Mouse (Mus musculus) midbrain, embryonic 15.5 days (tissue): ENCODE data around the gene Ranbp3l. TPM values are rescaled to one million over a fixed set of nuclear protein-coding genes. Genes with fewer than 3 reads are reported as not detected.

Experiments
- ATAC-seq: fragments of 200-750 bp; cut with Nextera tagmentation; replicated peaks from 2 replicates; pipeline ENCODE4 v1.8.0; 2017; ENCODE audit warnings: moderate TSS enrichment
- H3K27ac ChIP-seq: fragments of 300-500 bp; sonication (generic); 2 replicates; pipeline ENCODE4 v1.5.1; 2015; ENCODE audit warnings: mild to moderate bottlenecking, inconsistent platforms
- H3K27me3 ChIP-seq: fragments of 300-500 bp; sonication (generic); replicated peaks from 2 replicates; pipeline ENCODE4 v1.6.1; 2015; ENCODE audit warnings: inconsistent platforms
- H3K36me3 ChIP-seq: fragments of 300-500 bp; sonication (generic); replicated peaks from 2 replicates; pipeline ENCODE4 v1.6.1; 2015; ENCODE audit warnings: inconsistent platforms
- H3K4me1 ChIP-seq: fragments of 300-500 bp; sonication (generic); 2 replicates; pipeline ENCODE4 v1.6.1; 2015; ENCODE audit warnings: inconsistent platforms
- H3K4me2 ChIP-seq: fragments of 300-500 bp; sonication (generic); 2 replicates; pipeline ENCODE4 v1.6.1; 2015; ENCODE audit warnings: inconsistent platforms, mild to moderate bottlenecking, moderate library complexity
- H3K4me3 ChIP-seq: fragments of 300-500 bp; sonication (generic); 2 replicates; pipeline ENCODE4 v1.5.1; 2015; ENCODE audit warnings: mild to moderate bottlenecking, inconsistent platforms
- H3K9ac ChIP-seq: fragments of 300-500 bp; sonication (generic); 2 replicates; pipeline ENCODE4 v1.6.1; 2015; ENCODE audit warnings: mild to moderate bottlenecking, inconsistent platforms
- H3K9me3 ChIP-seq: fragments of 300-500 bp; sonication (generic); 2 replicates; pipeline ENCODE4 v1.6.1; 2016; ENCODE audit warnings: inconsistent platforms
- WGBS: fragments of 180-500 bp; shearing (Covaris S2); methylation state at CpG from one replicate; pipeline ENCODE4 v1.1.7; 2015; ENCODE audit warnings: mixed read lengths; 5-methylcytosine and 5-hydroxymethylcytosine counted together
- polyA plus RNA-seq: library from polyadenylated mRNA; unstranded; fragments of >200 nt; fragmentation: Nextera tagmentation; extraction: Ambion mirVana; gene quantifications from 2 replicates; pipeline ENCODE4 v1.2.1, GENCODE M21; 2015

Gene Ranbp3l
- polyA plus RNA-seq, 1 experiment from 2014 or later: 13.1 TPM

DNA sequence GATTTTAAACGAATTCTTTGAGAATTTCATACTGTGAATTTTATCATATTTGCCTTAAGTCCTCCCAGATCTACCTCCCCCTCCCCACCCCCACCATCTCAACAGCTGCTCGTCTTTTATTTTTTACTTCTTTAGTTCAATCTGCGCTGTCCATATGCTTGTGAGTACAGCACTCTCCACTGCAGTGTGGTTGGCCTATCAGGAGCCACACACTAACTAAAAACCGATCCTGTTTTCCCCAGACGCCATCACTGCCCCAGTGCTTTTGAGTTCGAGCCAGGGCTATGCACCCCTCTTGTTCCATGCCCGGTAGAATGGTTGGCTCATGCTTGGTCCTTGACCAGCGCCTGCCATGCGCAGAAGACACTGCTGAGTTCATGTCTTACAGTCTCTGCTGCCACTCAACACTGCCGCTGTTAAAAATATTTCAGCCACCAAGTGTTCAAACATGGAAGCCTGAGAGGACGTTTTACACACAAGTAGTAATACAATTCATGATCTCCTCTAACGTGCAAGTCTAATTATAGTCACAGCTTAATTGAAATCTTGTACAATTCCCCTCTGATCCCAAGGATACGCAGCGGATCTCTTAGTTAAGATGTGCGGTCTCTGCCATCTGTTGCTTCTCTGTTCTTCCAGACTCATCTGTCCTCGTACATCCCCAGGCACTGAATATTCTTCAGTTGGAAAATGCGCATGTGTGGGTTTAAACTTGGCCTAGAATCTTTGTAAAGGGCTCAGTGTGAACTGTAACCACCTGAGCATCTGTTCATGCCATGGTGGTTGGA lies 120.3 kb downstream of the Ranbp3l start:
- H3K9ac ChIP-seq: no peak overlapping the region
- WGBS: 87% methylated on average over 17 of the region's 17 CpGs
- H3K36me3 ChIP-seq: no peaks in the 10 kb centered on the region
- H3K4me2 ChIP-seq: no peak overlapping the region
- no peak overlapping the region for H3K4me3 ChIP-seq
- H3K4me1 ChIP-seq: no peaks in the 10 kb centered on the region
- H3K9me3 ChIP-seq: no peaks in the 10 kb centered on the region
- peak; percentile 64; the same call in 1 of the 2 replicates for ATAC-seq
- H3K27ac ChIP-seq: no peak overlapping the region
- H3K27me3 ChIP-seq: no peaks in the 10 kb centered on the region

- 72% methylated on average over 8 of the region's 8 CpGs for WGBS
- Histone ChIP-seq H3K4me1 (no peaks in the 10 kb centered on the region), H3K36me3 (0 out of 2 replicates have a peak, but pooled peaks cover 5% of the 10 kb centered on the region), H3K27ac (no peak overlapping the region), H3K4me2 (no peak overlapping the region), H3K9ac (no peak overlapping the region), H3K27me3 (no peaks in the 10 kb centered on the region), H3K9me3 (no peaks in the 10 kb centered on the region), H3K4me3 (no peak overlapping the region)
- ATAC-seq: no peak
Measured at GRCm38 (mm10) chr15:9088683-9089072, 120.9 kb downstream of the Ranbp3l start.

DNA sequence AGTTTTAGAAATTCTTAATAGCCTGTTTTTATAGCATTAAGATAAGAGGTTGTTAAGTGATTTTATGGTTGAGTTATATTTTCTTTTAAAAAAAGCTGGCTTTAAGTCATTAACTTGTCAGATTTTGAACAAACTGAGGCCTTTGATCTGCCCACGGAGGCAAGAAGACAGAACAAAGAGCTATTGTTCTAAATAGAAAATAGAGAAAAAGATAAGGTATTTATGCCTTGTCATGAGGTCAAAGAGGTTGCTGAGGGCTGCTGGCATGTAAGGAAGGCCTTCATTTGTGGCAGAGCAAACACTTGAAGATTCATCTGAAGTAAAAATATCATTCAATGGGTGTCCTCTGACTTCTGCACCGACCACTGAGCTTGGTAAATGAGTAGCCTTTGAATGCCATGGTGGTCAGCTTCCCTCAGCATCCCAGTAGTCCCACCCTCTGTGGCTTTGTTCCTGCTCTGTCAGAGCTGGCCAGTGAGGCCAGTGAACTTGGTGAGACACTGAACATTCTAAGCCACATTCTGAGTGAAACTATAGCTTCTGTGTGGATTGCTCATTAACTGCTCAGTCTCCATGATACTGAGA lies 121.5 kb downstream of the Ranbp3l start:
- H3K9ac ChIP-seq: no peak overlapping the region
- no peak overlapping the region for H3K4me3 ChIP-seq
- peaks cover under 1% of the 10 kb centered on the region; the same call in 1 of the 2 replicates for H3K4me1 ChIP-seq
- H3K27ac ChIP-seq: no peak overlapping the region
- 0 out of 2 replicates have a peak, but pooled peaks cover 6% of the 10 kb centered on the region for H3K36me3 ChIP-seq
- WGBS: 9% methylated on average over 2 of the region's 2 CpGs
- H3K4me2 ChIP-seq: no peak overlapping the region
- no peaks in the 10 kb centered on the region for H3K27me3 ChIP-seq
- H3K9me3 ChIP-seq: no peaks in the 10 kb centered on the region
- no peak for ATAC-seq

- 95% methylated on average over 5 of the region's 5 CpGs for WGBS
- H3K4me3 ChIP-seq: no peak overlapping the region
- no peak overlapping the region for H3K9ac ChIP-seq
- no peak overlapping the region for H3K4me2 ChIP-seq
- 0 out of 2 replicates have a peak, but pooled peaks cover 6% of the 10 kb centered on the region for H3K36me3 ChIP-seq
- no peak overlapping the region for H3K27ac ChIP-seq
- peaks cover 4% of the 10 kb centered on the region; the same call in 1 of the 2 replicates for H3K4me1 ChIP-seq
- H3K9me3 ChIP-seq: no peaks in the 10 kb centered on the region
- ATAC-seq: no peak
- no peaks in the 10 kb centered on the region for H3K27me3 ChIP-seq
Measured at GRCm38 (mm10) chr15:9090662-9091061, 122.9 kb downstream of the Ranbp3l start.

DNA sequence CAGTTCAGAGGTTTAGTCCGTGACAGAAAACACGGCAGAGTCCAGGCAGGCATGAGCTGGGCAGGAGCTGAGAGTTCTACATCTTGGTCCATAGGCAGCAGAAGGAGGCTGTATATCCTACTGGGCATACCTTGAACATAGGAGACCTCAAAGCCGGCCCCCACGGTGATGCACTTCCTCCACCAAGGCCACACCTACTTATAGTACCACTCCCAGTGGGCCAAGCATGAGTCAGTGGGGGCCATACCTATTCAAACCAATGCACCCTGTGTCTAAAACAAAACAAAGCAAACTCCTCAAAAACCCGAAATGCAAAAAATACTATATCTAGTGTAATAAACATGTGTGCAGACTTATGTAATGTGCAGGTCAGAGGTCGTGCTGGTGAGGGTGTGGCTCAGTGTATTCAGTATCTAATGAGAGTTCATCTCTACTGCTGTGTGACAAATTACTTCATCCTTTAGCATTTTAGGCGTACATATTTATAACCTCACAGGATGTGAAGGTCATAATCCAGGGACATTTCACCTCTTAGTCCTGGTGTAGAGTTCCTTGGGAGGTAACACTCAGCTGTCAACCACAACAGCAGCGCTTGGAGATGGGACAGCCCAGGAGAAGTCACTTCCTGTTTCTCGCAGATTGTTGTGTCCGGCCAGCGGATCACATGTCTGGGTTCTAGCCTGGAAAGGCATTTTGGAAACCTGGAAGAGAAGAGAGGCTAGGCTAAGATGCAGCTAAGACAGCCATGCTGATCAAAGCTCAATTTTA lies 126.0 kb downstream of the Ranbp3l start:
- no peak overlapping the region for H3K4me3 ChIP-seq
- no peak overlapping the region for H3K27ac ChIP-seq
- no peak overlapping the region for H3K4me2 ChIP-seq
- WGBS: 78% methylated on average over 11 of the region's 11 CpGs
- H3K27me3 ChIP-seq: no peaks in the 10 kb centered on the region
- ATAC-seq: peak; percentile 49
- H3K9me3 ChIP-seq: no peaks in the 10 kb centered on the region
- H3K4me1 ChIP-seq: peaks cover 4% of the 10 kb centered on the region; the same call in 1 of the 2 replicates
- H3K9ac ChIP-seq: no peak overlapping the region
- H3K36me3 ChIP-seq: 0 out of 2 replicates have a peak, but pooled peaks cover 6% of the 10 kb centered on the region

DNA sequence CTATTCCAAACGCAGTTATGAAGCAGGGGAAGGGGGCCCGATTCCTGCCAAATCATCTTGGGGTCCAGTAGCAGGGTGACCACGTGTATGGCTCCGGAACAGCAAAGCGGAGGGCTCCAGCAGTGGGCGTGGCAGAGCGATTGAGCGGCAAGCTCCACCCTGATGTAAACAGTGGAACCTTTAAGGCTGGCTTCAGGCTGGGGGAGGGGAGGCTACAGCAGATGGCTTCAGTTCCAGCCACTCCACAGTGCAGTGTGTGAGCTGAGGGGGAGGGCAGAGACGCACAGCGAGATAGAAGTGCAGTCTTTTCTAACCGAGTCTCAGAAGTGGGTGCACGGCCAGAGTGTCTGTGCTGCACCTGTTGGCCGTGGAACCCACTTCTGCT lies 126.6 kb downstream of the Ranbp3l start:
- Histone ChIP-seq H3K36me3 (0 out of 2 replicates have a peak, but pooled peaks cover 6% of the 10 kb centered on the region), H3K9ac (no peak overlapping the region), H3K4me3 (no peak overlapping the region), H3K9me3 (no peaks in the 10 kb centered on the region), H3K4me1 (peaks cover 4% of the 10 kb centered on the region; the same call in 1 of the 2 replicates), H3K27ac (no peak overlapping the region), H3K27me3 (no peaks in the 10 kb centered on the region), H3K4me2 (no peak overlapping the region)
- ATAC-seq: peak; percentile 73
- WGBS: 24% methylated on average over 13 of the region's 13 CpGs

DNA sequence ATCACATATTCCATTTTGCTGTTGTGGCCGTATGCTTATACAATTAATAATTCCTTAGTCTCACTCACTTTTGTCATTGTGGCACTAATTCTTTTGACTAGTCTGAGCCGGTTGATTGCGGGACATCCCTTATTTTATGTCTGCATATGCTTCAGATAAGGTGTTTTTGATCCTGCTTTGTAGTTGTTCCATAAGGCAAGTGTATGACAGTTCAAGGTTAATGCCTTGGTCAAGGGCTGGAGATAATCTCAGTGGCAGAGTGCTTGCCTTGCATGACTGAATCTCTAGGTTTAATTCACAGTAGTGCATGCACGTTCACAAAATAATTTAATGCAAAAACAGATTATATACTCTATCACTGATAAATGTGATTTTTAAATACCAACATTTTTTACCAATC lies 129.1 kb downstream of the Ranbp3l start:
- 88% methylated on average over 4 of the region's 4 CpGs for WGBS
- H3K27me3 ChIP-seq: no peaks in the 10 kb centered on the region
- peaks cover 4% of the 10 kb centered on the region; the same call in 1 of the 2 replicates for H3K4me1 ChIP-seq
- H3K9me3 ChIP-seq: no peaks in the 10 kb centered on the region
- H3K4me3 ChIP-seq: no peak overlapping the region
- 0 out of 2 replicates have a peak, but pooled peaks cover 6% of the 10 kb centered on the region for H3K36me3 ChIP-seq
- no peak overlapping the region for H3K27ac ChIP-seq
- H3K9ac ChIP-seq: no peak overlapping the region
- no peak for ATAC-seq
- H3K4me2 ChIP-seq: no peak overlapping the region

GRCm38 (mm10) chr15:9100446-9101077 lies 132.8 kb downstream of the Ranbp3l start:
- Histone ChIP-seq H3K9me3 (no peaks in the 10 kb centered on the region), H3K27ac (0 out of 2 replicates have a peak overlapping the region, but pooled peaks have one; percentile 5), H3K27me3 (no peaks in the 10 kb centered on the region), H3K9ac (no peak overlapping the region), H3K36me3 (no peaks in the 10 kb centered on the region; the same call in 1 of the 2 replicates), H3K4me1 (no peaks in the 10 kb centered on the region), H3K4me3 (no peak overlapping the region), H3K4me2 (no peak overlapping the region)
- peak; percentile 77 for ATAC-seq
- WGBS: 69% methylated on average over 10 of the region's 10 CpGs

DNA sequence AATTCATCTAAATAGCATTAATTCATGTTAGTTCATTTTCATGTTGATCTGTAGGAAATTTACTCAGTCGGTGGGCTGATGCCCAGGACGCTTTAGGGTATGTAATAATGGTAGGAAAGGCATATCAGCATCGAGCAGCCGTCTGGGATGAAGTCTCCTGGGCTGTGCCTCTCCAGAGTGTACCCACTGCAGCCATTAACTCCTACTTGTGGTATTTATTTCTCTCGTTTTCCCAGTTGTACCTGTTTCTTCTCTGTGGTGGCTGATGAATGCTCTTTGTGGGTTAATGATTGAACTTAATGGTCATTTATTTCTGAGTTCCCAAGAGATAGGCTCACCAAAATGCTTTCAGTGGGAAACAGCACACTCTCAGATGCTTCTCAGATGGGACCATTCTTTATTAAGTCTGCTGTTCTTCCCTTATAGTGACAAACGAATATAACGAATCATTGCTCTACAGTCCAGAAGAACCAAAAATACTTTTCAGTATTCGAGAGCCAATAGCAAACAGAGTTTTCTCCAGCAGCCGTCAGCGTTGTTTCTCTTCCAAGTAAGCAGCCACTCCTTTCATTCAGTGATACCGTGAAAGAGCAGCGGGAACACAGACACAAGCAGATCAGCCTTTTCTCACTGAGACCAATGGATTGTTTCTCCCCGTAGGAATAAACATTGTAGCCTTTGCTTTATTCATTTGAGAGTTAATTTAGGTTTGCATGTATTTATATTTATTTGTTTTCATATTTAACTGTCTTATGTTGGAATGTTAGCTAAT lies 138.7 kb downstream of the Ranbp3l start:
- no peak for ATAC-seq
- Histone ChIP-seq H3K36me3 (peaks cover 4% of the 10 kb centered on the region), H3K4me2 (no peak overlapping the region), H3K27me3 (no peaks in the 10 kb centered on the region), H3K4me1 (no peaks in the 10 kb centered on the region), H3K9me3 (no peaks in the 10 kb centered on the region), H3K4me3 (no peak overlapping the region), H3K27ac (no peak overlapping the region), H3K9ac (no peak overlapping the region)
- 84% methylated on average over 13 of the region's 13 CpGs for WGBS

- Histone ChIP-seq H3K9ac (no peak overlapping the region), H3K36me3 (peaks cover 15% of the 10 kb centered on the region), H3K4me1 (no peaks in the 10 kb centered on the region), H3K9me3 (no peaks in the 10 kb centered on the region), H3K27ac (no peak overlapping the region), H3K4me2 (no peak overlapping the region), H3K27me3 (no peaks in the 10 kb centered on the region), H3K4me3 (no peak overlapping the region)
- 86% methylated on average over 6 of the region's 6 CpGs for WGBS
- no peak for ATAC-seq
Measured at GRCm38 (mm10) chr15:9110526-9111347, 143.0 kb downstream of the Ranbp3l start.

- H3K4me3 ChIP-seq: no peak overlapping the region
- no peaks in the 10 kb centered on the region for H3K27me3 ChIP-seq
- H3K27ac ChIP-seq: no peak overlapping the region
- WGBS: 88% methylated on average over 3 of the region's 3 CpGs
- ATAC-seq: no peak
- no peak overlapping the region for H3K9ac ChIP-seq
- no peaks in the 10 kb centered on the region for H3K4me1 ChIP-seq
- no peaks in the 10 kb centered on the region for H3K9me3 ChIP-seq
- H3K4me2 ChIP-seq: no peak overlapping the region
- peaks cover 20% of the 10 kb centered on the region for H3K36me3 ChIP-seq
Measured at GRCm38 (mm10) chr15:9111648-9112047, 143.9 kb downstream of the Ranbp3l start.
